ENCODE assay signal across 33 mouse cellular contexts in the genomic region with DNA sequence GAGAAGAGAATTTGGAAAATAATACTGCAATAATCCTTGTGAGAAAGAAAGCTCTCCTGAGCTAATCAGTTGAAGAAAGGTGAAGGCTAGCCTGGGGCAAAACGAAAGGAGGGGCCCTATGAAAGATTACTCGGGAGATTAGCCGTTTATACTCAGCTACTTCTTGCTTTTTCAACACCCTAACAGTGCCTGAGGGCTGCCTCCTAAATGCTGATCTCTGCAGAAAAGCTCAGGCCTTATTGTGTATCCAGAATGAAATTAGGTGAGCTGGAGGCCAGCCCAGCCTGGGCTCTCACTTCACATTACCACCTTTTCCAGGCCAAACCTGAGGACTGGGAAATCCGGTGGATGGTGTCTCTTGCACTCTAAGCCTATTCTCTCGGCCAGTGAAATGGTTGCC. TPM values are rescaled to one million over a fixed set of nuclear protein-coding genes. Genes with fewer than 3 reads are reported as not detected.
"Had no signal": no experiment of that assay in that cellular context is flagged by ENCODE, and none has a peak within 500 bp of the region (broad histone marks: within the 10 kb centered on the region; RNA-seq: fewer than 3 reads in every experiment).

No protein-coding gene starts in this region.

- H3K27ac ChIP-seq: kidney, postnatal 0 days; layer of hippocampus, adult 2 months; left cerebral cortex, adult 2 months; limb, embryonic 12.5 days; liver, embryonic 12.5 days; liver, embryonic 15.5 days; lung, embryonic 15.5 days; midbrain, embryonic 10.5 days; neural tube, embryonic 13.5 days; stomach, postnatal 0 days had no signal

- H3K4me2 ChIP-seq: limb, embryonic 12.5 days; liver, embryonic 12.5 days; liver, embryonic 15.5 days; lung, embryonic 15.5 days; neural tube, embryonic 13.5 days had no signal

- H3K9me3 ChIP-seq: limb, embryonic 12.5 days; liver, embryonic 12.5 days; liver, embryonic 15.5 days; lung, embryonic 15.5 days; midbrain, embryonic 10.5 days; neural tube, embryonic 13.5 days had no signal

- H3K36me3 ChIP-seq: limb, embryonic 12.5 days; liver, embryonic 12.5 days; liver, embryonic 15.5 days; lung, embryonic 15.5 days; midbrain, embryonic 10.5 days; neural tube, embryonic 13.5 days had no signal

- H3K27me3 ChIP-seq: limb, embryonic 12.5 days; liver, embryonic 12.5 days; liver, embryonic 15.5 days; lung, embryonic 15.5 days; megakaryocyte, embryonic 14.5 days; neural tube, embryonic 13.5 days had no signal

- H3K4me3 ChIP-seq: layer of hippocampus, adult 2 months; left cerebral cortex, adult 2 months; limb, embryonic 12.5 days; liver, embryonic 12.5 days; liver, embryonic 15.5 days; lung, embryonic 15.5 days; megakaryocyte, embryonic 14.5 days; midbrain, embryonic 10.5 days; myocyte; neural tube, embryonic 13.5 days had no signal

- H3K9ac ChIP-seq: limb, embryonic 12.5 days; liver, embryonic 12.5 days; liver, embryonic 15.5 days; lung, embryonic 15.5 days; neural tube, embryonic 13.5 days had no signal

- ATAC-seq: liver, embryonic 12.5 days had no signal

- H3K4me1 ChIP-seq: limb, embryonic 12.5 days; liver, embryonic 12.5 days; liver, embryonic 15.5 days; lung, embryonic 15.5 days; megakaryocyte, embryonic 14.5 days; midbrain, embryonic 10.5 days; neural tube, embryonic 13.5 days had no signal

- DNase-seq: kidney, adult 18-20 months; kidney, postnatal 25 days; layer of hippocampus, postnatal 36 days; liver; lung, adult 18-20 months; lung, postnatal 10 days; lung, postnatal 36 days; right cerebral cortex, adult 18-20 months; right cerebral cortex, postnatal 14 days; right cerebral cortex, postnatal 4 days; thymus, adult 2 months; thymus, postnatal 14 days; thymus, postnatal 4 days had no signal

RNA-seq across cellular contexts. Expression of a gene that starts 49.0 kb away (rescaled TPM):
- total RNA-seq: layer of hippocampus, adult 2 months; layer of hippocampus, postnatal 10 days; layer of hippocampus, postnatal 36 days; left cerebral cortex, adult 2 months; left cerebral cortex, postnatal 10 days; left cerebral cortex, postnatal 36 days; monocyte, adult 5-6 weeks; neutrophil, adult 5-6 weeks had no signal
- polyA plus RNA-seq: kidney, embryonic 14.5 days; large intestine, adult 2 months; stomach, postnatal 0 days; thymus, adult 2 months had no signal

RNA-seq across cellular contexts. Expression of a gene that starts 57.6 kb away (rescaled TPM):
- total RNA-seq: layer of hippocampus, adult 2 months; layer of hippocampus, postnatal 10 days; layer of hippocampus, postnatal 36 days; left cerebral cortex, adult 2 months; left cerebral cortex, postnatal 10 days; left cerebral cortex, postnatal 36 days; monocyte, adult 5-6 weeks; neutrophil, adult 5-6 weeks had no signal
- polyA plus RNA-seq: kidney, embryonic 14.5 days; kidney, postnatal 0 days; large intestine, adult 2 months; liver, embryonic 12.5 days; midbrain, embryonic 10.5 days; stomach, embryonic 14.5 days; stomach, postnatal 0 days; thymus, adult 2 months had no signal
